Mouse (Mus musculus) right cerebral cortex, postnatal 10 days (tissue): ENCODE data around the gene Tcf15.

ENCODE experiments used
- DNase-seq, 2 experiments: peaks; one replicate each; pipeline ENCODE4 v3.0.0; 2021; ENCODE audit warnings: low spot score in 2 of 2

The Tcf15 gene

DNA sequence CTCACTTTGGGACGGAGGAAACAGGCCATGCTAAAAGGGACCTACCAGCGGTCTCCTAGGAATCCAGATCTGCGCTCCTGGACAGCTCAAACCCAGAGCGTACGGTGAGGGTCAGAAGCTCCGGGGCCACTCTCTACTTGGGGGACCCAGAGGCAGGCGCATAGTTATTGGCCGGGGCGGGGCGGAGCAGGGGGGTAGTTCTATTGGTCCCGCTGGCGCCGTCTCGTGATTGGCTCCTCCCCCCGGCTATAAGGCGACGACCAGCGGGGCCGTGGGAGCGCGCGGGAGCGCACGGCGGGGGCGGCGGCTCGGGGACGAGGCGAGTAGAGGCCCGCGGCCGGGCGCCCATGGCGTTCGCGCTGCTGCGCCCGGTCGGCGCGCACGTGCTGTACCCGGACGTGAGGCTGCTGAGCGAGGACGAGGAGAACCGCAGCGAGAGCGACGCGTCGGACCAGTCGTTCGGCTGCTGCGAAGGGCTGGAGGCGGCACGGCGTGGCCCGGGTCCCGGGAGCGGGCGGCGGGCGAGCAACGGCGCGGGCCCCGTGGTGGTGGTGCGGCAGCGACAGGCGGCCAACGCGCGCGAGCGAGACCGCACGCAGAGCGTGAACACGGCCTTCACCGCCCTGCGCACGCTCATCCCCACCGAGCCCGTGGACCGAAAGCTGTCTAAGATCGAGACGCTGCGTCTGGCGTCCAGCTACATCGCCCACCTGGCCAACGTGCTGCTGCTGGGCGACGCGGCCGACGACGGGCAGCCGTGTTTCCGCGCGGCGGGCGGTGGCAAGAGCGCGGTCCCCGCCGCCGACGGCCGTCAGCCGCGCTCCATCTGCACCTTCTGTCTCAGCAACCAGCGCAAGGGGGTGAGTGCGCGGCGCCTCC lies at the start of gene Tcf15:
Gene Tcf15, plus strand, starts transcription at position 283 of the 879 bp plus-strand sequence.
- DNase-seq: no peak

- DNase-seq: no peak
These were observed 48.4 kb upstream of the Tcf15 start for GRCm38 (mm10) chr2:152094856-152095545.

- no peak for DNase-seq
These were observed 46.4 kb upstream of the Tcf15 start for GRCm38 (mm10) chr2:152096922-152097321.

- no peak for DNase-seq
These were observed 45.4 kb upstream of the Tcf15 start for GRCm38 (mm10) chr2:152097916-152098315.

GRCm38 (mm10) chr2:152099538-152099937 lies 43.8 kb upstream of the Tcf15 start:
- no peak for DNase-seq

- no peak for DNase-seq
These were observed 41.6 kb upstream of the Tcf15 start for GRCm38 (mm10) chr2:152101761-152102160.

DNA sequence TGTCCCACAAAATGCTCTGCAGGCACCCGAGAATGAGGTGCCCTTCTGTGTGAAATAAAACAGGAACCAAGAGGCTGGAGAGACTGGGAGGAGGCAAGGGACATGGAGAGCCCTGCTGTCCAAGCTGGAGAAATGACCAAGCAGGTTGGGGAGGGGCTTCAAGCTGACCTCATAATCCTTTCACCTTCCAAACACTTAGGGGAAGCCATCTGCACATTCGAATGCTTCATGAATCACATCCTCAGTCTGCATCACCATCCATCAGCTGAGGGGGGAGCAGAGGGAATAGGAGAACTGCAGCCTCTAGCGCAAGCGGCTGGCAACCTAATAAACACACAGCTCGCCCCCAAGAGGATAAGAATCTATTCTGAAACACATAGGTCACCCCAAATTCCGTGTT lies 41.0 kb upstream of the Tcf15 start:
- DNase-seq: peak in 1 of 2 experiments; percentile 51

- peak in 1 of 2 experiments; percentile 39 for DNase-seq
These were observed 38.5 kb upstream of the Tcf15 start for GRCm38 (mm10) chr2:152104711-152105317.

DNA sequence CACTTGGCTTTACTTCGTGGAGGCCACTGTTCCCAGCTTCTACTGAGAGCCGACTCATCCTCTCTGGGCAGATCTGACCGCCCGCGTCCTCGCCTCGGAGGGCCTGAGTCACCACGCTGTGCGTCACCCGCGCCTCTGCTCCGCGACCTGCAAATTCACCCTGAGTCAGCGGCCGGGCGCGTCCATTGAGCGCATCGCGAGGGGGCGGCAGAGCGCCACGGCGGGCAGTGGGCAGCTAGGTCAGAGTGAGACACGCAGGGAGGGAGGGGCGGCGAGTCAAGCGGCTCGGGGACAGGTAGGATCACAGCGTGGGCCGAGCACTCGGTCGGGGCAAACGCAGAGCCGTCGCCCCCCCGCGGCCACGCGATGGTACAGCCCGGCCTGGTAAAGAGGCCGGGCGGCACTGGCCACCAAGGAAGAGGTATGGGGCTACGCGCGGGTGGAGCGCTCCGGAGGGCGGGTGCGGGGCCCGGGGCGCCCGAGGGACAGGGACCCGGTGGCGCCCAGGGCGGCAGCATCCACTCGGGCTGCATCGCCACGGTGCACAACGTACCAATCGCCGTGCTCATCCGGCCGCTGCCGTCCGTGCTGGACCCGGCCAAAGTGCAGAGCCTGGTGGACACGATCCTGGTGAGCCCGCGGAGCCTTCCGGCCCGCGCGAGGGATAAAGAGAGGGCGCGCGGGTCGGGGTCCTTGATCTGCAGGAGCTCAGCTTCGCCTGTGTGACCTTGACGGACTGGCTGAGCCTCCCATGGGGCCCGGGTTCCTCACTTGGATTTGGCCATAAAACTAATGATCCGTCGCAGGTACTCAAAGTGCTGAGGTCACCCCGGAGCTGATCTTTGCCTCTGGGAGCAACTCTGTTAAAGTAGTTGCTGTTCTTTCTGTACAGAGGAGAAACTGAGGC lies 37.8 kb upstream of the Tcf15 start, which contains the start of gene Srxn1:
Gene Srxn1, plus strand, starts transcription at position 199 of the 907 bp plus-strand sequence.
- DNase-seq: peak; percentile 81 to 85

DNA sequence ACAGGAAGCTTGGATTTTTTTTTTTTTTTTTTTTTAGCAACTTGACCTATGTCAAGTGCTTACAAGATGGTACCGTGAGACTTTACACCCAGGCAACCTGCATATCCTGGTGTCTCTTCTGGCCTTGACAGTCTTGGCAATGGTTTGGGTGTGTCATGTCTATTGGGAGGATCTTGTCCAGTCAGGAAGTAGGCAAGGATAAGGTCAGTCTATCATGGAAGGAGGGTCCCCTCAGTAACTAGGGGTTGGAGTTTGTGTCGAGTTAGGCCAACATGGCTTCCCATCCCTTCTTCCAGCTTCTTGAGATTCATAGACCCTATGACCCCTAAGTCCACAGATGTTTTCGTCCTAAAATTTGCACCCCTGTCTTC lies 37.2 kb upstream of the Tcf15 start:
- no peak for DNase-seq

- DNase-seq: no peak
These were observed 36.8 kb upstream of the Tcf15 start for GRCm38 (mm10) chr2:152106597-152106996.

- DNase-seq: peak in 1 of 2 experiments; percentile 40
These were observed 34.7 kb upstream of the Tcf15 start for GRCm38 (mm10) chr2:152108702-152109101.

DNA sequence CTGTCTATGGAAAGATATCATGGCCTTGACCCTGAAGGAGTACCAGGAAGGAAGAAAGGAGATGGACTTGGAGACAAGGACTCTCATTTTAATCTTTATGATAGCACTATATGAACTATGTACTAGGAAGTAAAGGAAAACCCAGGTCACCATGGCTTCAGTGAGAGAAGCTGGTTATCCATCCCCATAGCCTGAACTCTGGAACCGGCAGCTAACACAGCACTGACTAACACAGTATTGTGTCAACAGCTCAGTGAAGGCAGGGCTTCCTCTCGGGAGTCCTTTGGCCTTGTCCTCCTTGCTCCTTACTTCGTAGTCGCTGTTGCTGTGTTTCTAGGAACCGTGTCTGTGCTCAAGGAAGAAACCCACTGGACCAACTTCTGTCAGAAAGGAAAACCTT lies 34.0 kb upstream of the Tcf15 start:
- no peak for DNase-seq

GRCm38 (mm10) chr2:152111311-152111710 lies 32.0 kb upstream of the Tcf15 start:
- DNase-seq: peak in 1 of 2 experiments; percentile 44

- DNase-seq: peak; percentile 90 to 93
These were observed 31.4 kb upstream of the Tcf15 start for GRCm38 (mm10) chr2:152111920-152112319.

- no peak for DNase-seq
These were observed 30.9 kb upstream of the Tcf15 start for GRCm38 (mm10) chr2:152112490-152112889.

DNA sequence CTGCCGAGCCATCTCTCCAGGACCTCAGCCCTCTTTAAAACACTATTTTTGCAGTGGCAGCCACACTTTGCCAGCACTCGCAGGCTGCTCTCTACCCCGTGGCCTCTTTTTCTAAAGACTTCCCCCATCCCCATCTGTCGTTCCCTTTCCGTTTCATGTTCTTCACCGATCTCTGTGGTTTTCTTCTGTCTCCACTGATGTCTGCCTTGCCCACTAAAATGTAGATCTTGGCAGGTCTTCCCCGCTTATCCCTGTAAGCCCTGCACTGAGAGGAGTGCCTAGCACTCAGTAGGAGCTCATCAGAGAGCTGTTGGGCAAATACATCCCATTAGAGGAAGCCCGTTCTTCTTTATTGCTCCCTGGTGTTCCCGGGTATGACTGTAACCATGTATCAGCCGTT lies 30.4 kb upstream of the Tcf15 start:
- DNase-seq: no peak

- DNase-seq: peak in 1 of 2 experiments; percentile 46
These were observed 29.0 kb upstream of the Tcf15 start for GRCm38 (mm10) chr2:152114057-152114975.

GRCm38 (mm10) chr2:152117694-152118093 lies 25.7 kb upstream of the Tcf15 start:
- DNase-seq: no peak

DNA sequence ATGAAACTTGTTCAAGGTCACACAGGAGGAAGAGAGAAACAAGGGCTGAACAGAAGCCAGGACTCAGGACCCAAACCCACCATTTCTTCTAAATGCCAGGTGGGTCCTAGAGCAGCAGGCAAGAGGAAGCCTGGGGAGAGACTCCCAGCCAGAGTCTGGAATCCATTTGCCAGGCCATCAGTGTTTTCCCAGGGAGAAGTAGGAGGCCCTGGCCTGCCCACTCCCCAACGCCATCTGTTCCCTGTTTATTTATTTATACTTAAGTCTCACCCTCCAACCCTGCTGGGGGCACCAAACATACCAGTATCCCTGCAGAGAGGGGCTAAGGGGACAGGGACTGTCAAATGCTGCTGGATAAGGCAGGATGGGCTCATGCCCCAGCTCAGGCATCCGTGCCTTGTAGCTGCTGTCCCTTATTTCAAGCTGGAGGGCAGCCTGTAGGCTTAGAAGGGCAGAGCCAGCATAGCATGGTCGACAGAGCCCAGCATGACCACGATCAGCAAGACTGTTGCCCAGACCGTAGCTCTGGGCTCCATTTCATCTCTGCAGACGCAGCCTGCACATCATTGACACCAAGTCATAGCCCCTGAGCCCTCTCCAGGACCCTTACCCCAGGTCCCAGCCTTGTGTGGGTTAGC lies 24.0 kb upstream of the Tcf15 start:
- DNase-seq: no peak
